Mouse (Mus musculus): ENCODE results near the gene Gphn. TPM values are rescaled to one million over a fixed set of nuclear protein-coding genes. Genes with fewer than 3 reads are reported as not detected.
A peak's percentile ranks its signal among the peaks of the same experiment; 100 is the strongest.
"Not testable (repeated sequence)": the region's sequence is repeated elsewhere in the genome, so short reads cannot be mapped to it uniquely, and the experiment has no call there.

The Gphn gene
- total RNA-seq, 2 experiments from 2014 or later: 17.9 to 19.6 TPM

- DNase-seq (ENCODE audit: low spot score in 2 of 2): no peak
Measured at GRCm38 (mm10) chr12:78327946-78328345, 101.8 kb downstream of the Gphn start.

- DNase-seq (ENCODE audit: low spot score in 2 of 2): peak in 1 of 2 experiments; percentile 38
Measured at GRCm38 (mm10) chr12:78332107-78332506, 105.9 kb downstream of the Gphn start.

GRCm38 (mm10) chr12:78356472-78356871 lies 130.3 kb downstream of the Gphn start:
- DNase-seq (ENCODE audit: low spot score in 2 of 2): no peak

GRCm38 (mm10) chr12:78389267-78389666 lies 163.1 kb downstream of the Gphn start:
- DNase-seq (ENCODE audit: low spot score in 2 of 2): no peak

GRCm38 (mm10) chr12:78395297-78395696 lies 169.1 kb downstream of the Gphn start:
- no peak for DNase-seq (ENCODE audit: low spot score in 2 of 2)

GRCm38 (mm10) chr12:78407518-78407917 lies 181.3 kb downstream of the Gphn start:
- not testable (repeated sequence) for DNase-seq (ENCODE audit: low spot score in 2 of 2)

GRCm38 (mm10) chr12:78522176-78522575 lies 296.0 kb downstream of the Gphn start:
- no peak for DNase-seq (ENCODE audit: low spot score in 2 of 2)

- no peak for DNase-seq (ENCODE audit: low spot score in 2 of 2)
Measured at GRCm38 (mm10) chr12:78522804-78523394, 296.7 kb downstream of the Gphn start.

GRCm38 (mm10) chr12:78537590-78537989 lies 311.4 kb downstream of the Gphn start:
- DNase-seq (ENCODE audit: low spot score in 2 of 2): not testable (repeated sequence)

- DNase-seq (ENCODE audit: low spot score in 2 of 2): no peak
Measured at GRCm38 (mm10) chr12:78550913-78551312, 324.7 kb downstream of the Gphn start.

GRCm38 (mm10) chr12:78631816-78632215 lies 405.6 kb downstream of the Gphn start:
- DNase-seq (ENCODE audit: low spot score in 2 of 2): no peak

- DNase-seq (ENCODE audit: low spot score in 2 of 2): no peak
Measured at GRCm38 (mm10) chr12:78639466-78639865, 413.3 kb downstream of the Gphn start.

GRCm38 (mm10) chr12:78640086-78640485 lies 413.9 kb downstream of the Gphn start:
- no peak for DNase-seq (ENCODE audit: low spot score in 2 of 2)

- DNase-seq (ENCODE audit: low spot score in 2 of 2): no peak
Measured at GRCm38 (mm10) chr12:78641220-78641619, 415.0 kb downstream of the Gphn start.

GRCm38 (mm10) chr12:78643691-78644090 lies 417.5 kb downstream of the Gphn start:
- no peak for DNase-seq (ENCODE audit: low spot score in 2 of 2)

- DNase-seq (ENCODE audit: low spot score in 2 of 2): no peak
Measured at GRCm38 (mm10) chr12:78645282-78645681, 419.1 kb downstream of the Gphn start.

- DNase-seq (ENCODE audit: low spot score in 2 of 2): no peak
Measured at GRCm38 (mm10) chr12:78659718-78660304, 433.6 kb downstream of the Gphn start.

- no peak for DNase-seq (ENCODE audit: low spot score in 2 of 2)
Measured at GRCm38 (mm10) chr12:78678101-78678806, 452.1 kb downstream of the Gphn start.

- no peak for DNase-seq (ENCODE audit: low spot score in 2 of 2)
Measured at GRCm38 (mm10) chr12:78678807-78679189, 452.6 kb downstream of the Gphn start.

- DNase-seq (ENCODE audit: low spot score in 2 of 2): no peak
Measured at GRCm38 (mm10) chr12:78681048-78681447, 454.9 kb downstream of the Gphn start.

GRCm38 (mm10) chr12:78682279-78682678 lies 456.1 kb downstream of the Gphn start:
- DNase-seq (ENCODE audit: low spot score in 2 of 2): no peak

- DNase-seq (ENCODE audit: low spot score in 2 of 2): no peak
Measured at GRCm38 (mm10) chr12:78685669-78686215, 459.6 kb downstream of the Gphn start.
